Mouse (Mus musculus) hematopoietic stem cell, adult 5-6 weeks (primary cell): ENCODE measurements at regions not wholly inside any gene's neighbourhood (a gene's known extent, or its start where the extent isn't known, plus 50 kb on each side); places are given as distances from the start of the nearest gene placed in this dataset.
A peak's percentile ranks its signal among the peaks of the same experiment; 100 is the strongest.

Experiments
- ATAC-seq, 2 experiments: fragments of 125-278 bp in 1 of 2; replicated peaks in 1 of 2; 2 replicates each; pipeline ENCODE4 v1.8.0; 2016 to 2017; ENCODE audit warnings: inconsistent platforms in 2 of 2, mild to moderate bottlenecking in 2 of 2, moderate number of reproducible peaks in 2 of 2, low read depth in 1 of 2, moderate TSS enrichment in 1 of 2; ENCODE audit not compliant: low FRiP score in 2 of 2, poor library complexity in 2 of 2, severe bottlenecking in 2 of 2, insufficient read depth in 1 of 2, low TSS enrichment in 1 of 2

DNA sequence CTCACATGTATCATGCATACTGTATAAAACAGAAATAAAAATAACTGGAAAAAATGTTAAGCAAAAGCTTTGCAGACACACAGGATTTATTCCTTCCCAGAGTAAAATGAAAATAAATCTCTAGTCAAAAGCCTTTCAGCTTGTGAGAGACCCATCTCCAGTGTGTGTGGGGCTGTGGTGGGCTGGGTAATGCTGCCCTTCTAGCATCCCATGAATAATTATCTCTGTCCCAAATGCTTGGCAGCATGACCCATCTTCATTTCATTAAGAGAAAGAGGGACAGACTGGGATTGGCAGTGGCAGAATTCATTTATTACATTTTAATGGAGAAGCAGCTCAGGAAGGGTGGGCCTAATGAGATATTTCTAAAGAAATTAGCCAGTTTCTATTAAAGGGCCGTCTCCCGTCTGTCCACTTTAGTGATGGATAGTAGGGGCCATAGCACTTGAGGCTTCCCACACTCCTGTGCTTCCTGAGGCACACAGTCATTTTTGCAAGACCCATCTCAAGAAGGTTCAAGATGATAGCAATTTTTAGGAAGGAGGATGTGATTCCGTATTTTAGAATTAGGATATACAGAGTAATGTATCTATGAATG, 930.8 kb upstream of the Sel1l start:
- ATAC-seq = no peak

DNA sequence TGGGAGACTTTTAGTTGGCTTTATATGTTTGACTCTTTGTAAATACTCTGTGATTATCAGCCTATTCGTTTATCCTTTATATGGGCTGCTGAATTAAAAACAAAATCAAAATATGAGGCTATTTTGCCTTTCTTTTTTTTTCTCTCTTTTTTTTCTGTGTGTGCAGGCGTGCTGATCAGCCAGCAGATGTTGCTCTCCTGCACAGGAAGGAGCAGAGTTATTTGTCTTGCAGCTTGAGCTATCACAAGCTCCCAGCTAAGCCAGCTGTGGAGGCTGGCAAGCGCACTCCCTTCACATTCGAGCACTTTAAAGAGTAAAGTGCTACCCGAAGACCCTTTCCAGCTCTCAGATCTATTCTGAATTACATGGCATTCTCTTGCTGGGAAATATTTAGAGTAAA, 926.7 kb upstream of the Sel1l start:
- peak in 1 of 2 experiments; percentile 53; a peak in 1 of 4 replicates for ATAC-seq

DNA sequence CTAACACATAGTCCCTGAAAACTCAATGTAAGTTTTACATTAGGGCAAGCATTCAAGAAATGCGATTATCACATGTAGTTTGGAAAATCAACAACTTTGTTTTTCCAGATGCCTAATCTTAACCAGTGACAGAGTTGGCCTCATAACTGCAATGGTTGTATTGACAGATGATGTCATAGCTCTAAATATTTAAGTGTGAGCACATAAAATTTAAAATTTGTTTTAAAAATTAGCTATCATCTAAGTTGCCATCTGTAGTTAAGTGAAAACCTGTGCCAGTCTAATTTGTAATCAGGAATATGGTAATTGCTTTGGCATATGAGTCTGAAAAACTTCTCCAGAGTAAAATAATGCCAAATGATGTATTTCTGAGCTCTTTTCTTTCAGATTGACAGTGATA, 899.6 kb upstream of the Sel1l start:
- ATAC-seq = no peak

GRCm38 (mm10) chr12:92740818-92741217, 891.9 kb upstream of the Sel1l start:
- peak; percentile 91 to 92 for ATAC-seq

- ATAC-seq = no peak
These were observed 890.2 kb upstream of the Sel1l start for GRCm38 (mm10) chr12:92739196-92739595.

- peak; percentile 90 for ATAC-seq
These were observed 888.8 kb upstream of the Sel1l start for GRCm38 (mm10) chr12:92737623-92738370.

DNA sequence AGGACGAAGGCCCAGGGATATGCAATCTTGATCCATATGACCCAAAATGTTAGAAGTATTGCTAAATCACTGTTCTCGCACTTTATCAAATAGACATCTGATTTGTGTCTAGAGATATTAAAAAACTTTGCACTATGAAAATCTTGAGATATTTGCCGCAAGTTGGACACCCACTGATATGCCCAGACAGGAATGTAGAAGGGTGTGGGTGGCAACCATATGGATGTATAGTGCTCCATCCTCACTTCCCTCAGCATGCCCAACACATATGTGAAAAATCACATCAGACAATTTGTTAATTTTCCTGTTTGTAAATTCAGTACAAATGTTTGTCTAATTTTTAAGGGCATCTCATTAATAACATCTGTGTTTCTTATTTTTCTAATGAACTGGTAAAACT, 874.1 kb upstream of the Sel1l start:
- no peak for ATAC-seq

DNA sequence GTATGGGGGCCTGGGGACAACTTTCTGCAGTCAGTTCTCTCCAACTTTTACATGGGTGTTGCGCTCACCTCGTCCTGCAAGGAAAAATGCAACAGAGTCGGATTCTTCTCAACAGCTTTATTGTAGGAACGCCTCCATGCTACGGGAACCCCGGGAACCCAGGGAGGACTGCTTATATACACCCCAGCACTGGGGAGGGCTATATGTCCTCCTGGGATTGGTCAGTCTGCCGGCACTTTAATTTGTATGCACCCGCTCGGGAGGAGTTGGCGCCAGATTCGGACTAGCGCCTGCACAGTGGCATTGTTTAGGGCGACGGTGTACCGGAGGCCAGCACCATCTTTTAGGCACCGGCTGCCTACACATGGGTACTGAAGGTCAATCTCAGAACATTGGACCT, 864.5 kb upstream of the Sel1l start:
- no peak for ATAC-seq

GRCm38 (mm10) chr12:92708466-92708865, 859.5 kb upstream of the Sel1l start:
- no peak for ATAC-seq

DNA sequence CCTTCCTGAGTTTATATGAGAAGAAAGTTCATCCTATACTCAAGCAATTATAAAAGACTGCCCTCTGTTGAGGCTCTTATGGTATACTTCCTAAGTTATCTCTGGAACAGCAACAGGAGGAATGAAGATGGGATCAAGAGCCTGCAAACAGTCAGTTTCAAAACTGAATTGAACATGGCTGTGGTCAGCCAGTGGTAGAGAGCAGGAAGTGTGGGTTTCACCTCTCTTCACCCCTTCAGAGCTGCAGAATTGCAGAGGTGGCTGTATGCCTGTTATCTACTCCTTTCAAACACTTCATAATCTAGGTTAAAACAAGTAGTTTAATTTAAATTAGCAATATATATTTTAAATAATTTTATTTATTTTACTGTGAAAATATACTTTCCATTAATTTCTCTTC, 854.8 kb upstream of the Sel1l start:
- peak; percentile 80 to 90 for ATAC-seq

DNA sequence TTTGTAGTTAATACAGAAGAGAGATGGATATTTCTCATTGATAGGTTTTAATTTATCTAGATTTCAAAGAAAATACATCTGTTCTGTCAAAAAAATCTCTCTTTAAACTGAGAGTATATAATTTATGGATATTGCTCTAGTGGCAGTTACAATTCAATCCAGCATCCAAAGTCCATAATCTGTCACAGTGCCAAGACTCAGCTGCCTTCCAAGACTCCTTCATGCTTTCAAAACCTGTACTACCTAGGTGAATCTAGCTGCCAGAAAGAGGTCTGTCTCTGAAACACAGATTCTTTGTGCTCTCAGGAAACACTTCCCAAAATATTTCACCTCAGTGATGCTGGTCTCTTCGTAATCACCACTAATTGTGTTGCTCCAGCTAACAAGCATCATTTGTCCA, 844.0 kb upstream of the Sel1l start:
- ATAC-seq = no peak

- ATAC-seq = no peak
These were observed 823.4 kb upstream of the Sel1l start for GRCm38 (mm10) chr12:92672396-92672795.

- no peak for ATAC-seq
These were observed 797.7 kb upstream of the Sel1l start for GRCm38 (mm10) chr12:92646634-92647033.

GRCm38 (mm10) chr12:92645006-92645624, 796.2 kb upstream of the Sel1l start:
- no peak for ATAC-seq

GRCm38 (mm10) chr12:92619120-92619519, 770.2 kb upstream of the Sel1l start:
- peak; percentile 53 for ATAC-seq

DNA sequence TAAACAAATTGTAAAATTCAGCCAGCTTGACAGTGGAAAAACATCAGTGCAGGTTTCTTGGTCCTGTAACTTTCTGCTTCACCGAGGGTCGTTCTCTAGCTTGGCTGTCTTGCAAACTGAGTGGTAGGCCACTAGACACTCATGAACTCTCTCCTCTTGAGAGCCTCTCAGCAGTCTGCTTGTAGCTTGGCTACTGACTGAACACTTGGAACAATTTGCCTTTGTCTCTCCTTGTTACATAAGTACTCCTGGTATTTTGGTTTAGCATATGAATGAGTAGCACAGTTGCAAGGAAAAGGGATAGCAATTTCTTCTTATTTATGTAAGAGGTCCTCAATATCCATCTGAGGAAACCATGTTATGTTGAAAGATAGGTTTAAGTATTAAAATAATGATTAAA, 769.6 kb upstream of the Sel1l start:
- no peak for ATAC-seq

- no peak for ATAC-seq
These were observed 752.7 kb upstream of the Sel1l start for GRCm38 (mm10) chr12:92601673-92602072.

DNA sequence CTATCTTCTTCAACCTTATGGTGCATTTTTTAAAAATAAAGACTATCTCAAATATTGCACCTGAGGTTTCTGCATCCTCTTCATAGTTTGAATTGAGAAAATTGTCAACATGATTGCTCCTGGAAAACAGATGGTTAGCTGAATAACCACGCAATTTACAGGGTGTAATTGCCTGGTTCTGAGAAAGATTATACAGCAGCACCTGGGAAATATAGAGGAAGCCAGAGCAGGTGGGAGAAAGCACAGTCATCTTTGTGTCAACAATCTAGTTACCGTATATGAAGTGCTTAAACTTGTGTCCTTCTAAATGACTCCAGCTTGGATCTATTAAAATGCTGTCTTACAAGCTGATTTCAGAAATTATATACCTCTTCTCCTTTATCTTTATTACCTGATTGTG, 740.8 kb upstream of the Sel1l start:
- ATAC-seq = no peak

DNA sequence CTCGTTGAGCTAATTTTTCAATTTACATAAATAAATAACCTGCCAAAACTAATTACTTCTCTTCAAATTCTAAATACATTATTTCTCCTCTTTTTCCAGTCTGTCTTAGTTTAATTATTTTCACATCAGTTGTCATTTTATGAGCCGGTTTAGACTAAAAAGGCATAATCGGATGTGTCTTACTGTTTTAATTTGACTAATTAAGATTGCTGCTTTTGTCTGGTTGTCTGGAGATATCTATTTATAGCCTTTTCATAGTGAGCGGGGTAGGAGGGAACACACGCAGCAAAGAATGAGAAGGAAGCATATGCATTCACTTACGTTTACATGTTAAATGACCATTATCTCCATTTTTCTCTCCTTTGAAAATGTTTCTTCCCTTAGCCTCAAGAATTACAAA, 740.3 kb upstream of the Sel1l start:
- ATAC-seq = no peak
